Mouse (Mus musculus) midbrain, postnatal 0 days (tissue): ENCODE measurements around the gene Pkdcc. TPM values are rescaled to one million over a fixed set of nuclear protein-coding genes. Genes with fewer than 3 reads are reported as not detected.

Experiments
- ATAC-seq: fragments of 200-750 bp; cut with Nextera tagmentation; 2 replicates; pipeline ENCODE4 v1.8.0; 2017; ENCODE audit warnings: moderate number of reproducible peaks, mild to moderate bottlenecking, moderate TSS enrichment, moderate library complexity; ENCODE audit not compliant: low FRiP score
- DNase-seq: peaks from one replicate; pipeline ENCODE4 v3.0.0-alpha.2; 2015; ENCODE audit warnings: low spot score
- H3K27ac ChIP-seq: fragments of 300-500 bp; sonication (generic); 2 replicates; pipeline ENCODE4 v1.5.1; 2014; ENCODE audit warnings: low read depth, mild to moderate bottlenecking, low read length, mixed read lengths
- H3K27me3 ChIP-seq: fragments of 300-500 bp; sonication (generic); 2 replicates; pipeline ENCODE4 v1.6.1; 2014; ENCODE audit warnings: low read length, control low read depth, mixed read lengths; ENCODE audit not compliant: insufficient read depth
- H3K36me3 ChIP-seq: fragments of 300-500 bp; sonication (generic); 2 replicates; pipeline ENCODE4 v1.6.1; 2014; ENCODE audit warnings: low read length, control low read depth, mixed read lengths; ENCODE audit not compliant: insufficient read depth
- H3K4me1 ChIP-seq: fragments of 300-500 bp; sonication (generic); 2 replicates; pipeline ENCODE4 v1.6.1; 2014; ENCODE audit warnings: mild to moderate bottlenecking, control low read depth, antibody characterized with exemption, low read length, mixed read lengths; ENCODE audit not compliant: insufficient read depth
- H3K4me2 ChIP-seq: fragments of 300-500 bp; sonication (generic); 2 replicates; pipeline ENCODE4 v1.6.1; 2014; ENCODE audit warnings: low read depth, mild to moderate bottlenecking, low read length, mixed read lengths; ENCODE audit not compliant: poor library complexity, severe bottlenecking
- H3K4me3 ChIP-seq: fragments of 300-500 bp; sonication (generic); 2 replicates; pipeline ENCODE4 v1.5.1; 2014; ENCODE audit warnings: low read depth, mild to moderate bottlenecking, low read length, moderate library complexity
- H3K9ac ChIP-seq: fragments of 300-500 bp; sonication (generic); replicated peaks from 2 replicates; pipeline ENCODE4 v1.6.1; 2014; ENCODE audit warnings: mild to moderate bottlenecking, low read length, moderate library complexity, mixed read lengths; ENCODE audit not compliant: poor library complexity, severe bottlenecking
- H3K9me3 ChIP-seq: fragments of 300-500 bp; sonication (generic); 2 replicates; pipeline ENCODE4 v1.6.1; 2016; ENCODE audit warnings: low read length, control low read depth
- CTCF ChIP-seq: IDR thresholded peaks from 2 replicates; pipeline ENCODE4 v1.5.1; 2016; ENCODE audit warnings: antibody characterized with exemption, mild to moderate bottlenecking
- WGBS: fragments of 180-500 bp; shearing (Covaris S2); extraction: QIAGEN DNeasy Blood & Tissue Kit; methylation state at CpG from one replicate; pipeline ENCODE4 v1.1.7; 2014; 5-methylcytosine and 5-hydroxymethylcytosine counted together
- polyA plus RNA-seq: library from polyadenylated mRNA; unstranded; fragments of >200 nt; fragmentation: Nextera tagmentation; extraction: Ambion mirVana; gene quantifications from 2 replicates; pipeline ENCODE4 v1.2.1, GENCODE M21; 2015
- total RNA-seq: library from RNA; depleted of rRNA; stranded (reverse); fragments of >200 nt; gene quantifications from 2 replicates; pipeline ENCODE4 v1.2.3, GENCODE M21; 2014

Gene Pkdcc
- total and polyA plus RNA-seq, 2 experiments from 2014 or later: 2.1 to 33.7 TPM

DNA sequence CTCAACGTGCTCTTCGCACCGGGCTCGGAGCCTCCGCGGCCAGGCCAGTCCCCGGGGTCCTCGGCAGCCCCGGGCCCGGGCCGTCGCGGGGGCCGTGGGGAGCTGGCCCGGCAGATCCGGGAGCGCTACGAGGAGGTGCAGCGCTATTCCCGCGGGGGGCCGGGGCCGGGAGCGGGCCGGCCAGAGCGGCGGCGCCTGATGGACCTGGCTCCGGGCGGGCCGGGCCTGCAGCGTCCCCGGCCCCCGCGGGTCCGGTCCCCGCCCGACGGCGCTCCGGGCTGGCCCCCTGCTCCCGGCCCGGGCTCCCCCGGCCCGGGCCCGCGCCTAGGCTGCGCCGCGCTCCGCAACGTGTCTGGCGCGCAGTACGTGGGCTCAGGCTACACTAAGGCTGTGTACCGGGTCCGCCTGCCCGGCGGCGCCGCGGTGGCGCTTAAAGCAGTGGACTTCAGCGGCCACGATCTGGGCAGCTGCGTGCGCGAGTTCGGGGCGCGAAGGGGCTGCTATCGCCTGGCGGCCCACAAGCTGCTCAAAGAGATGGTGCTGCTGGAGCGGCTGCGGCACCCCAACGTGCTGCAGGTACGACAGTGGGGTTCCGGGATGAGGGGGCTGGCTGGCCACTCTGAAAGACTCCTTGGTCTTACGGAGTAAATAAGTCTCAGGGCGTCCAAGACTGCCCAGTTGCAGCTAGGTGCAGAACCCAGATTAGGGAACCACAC is 595 bp downstream of the Pkdcc start:
- peaks cover 12% of the 10 kb centered on the region; the same call in 1 of the 2 replicates for H3K4me1 ChIP-seq
- peak; percentile 53 for DNase-seq
- peak overlapping the region; percentile 96 for H3K4me2 ChIP-seq
- H3K27me3 ChIP-seq: peaks cover 33% of the 10 kb centered on the region
- H3K36me3 ChIP-seq: no peaks in the 10 kb centered on the region; the same call in 1 of the 2 replicates
- peak overlapping the region; percentile 91 for H3K9ac ChIP-seq
- peak overlapping the region; percentile 70 for H3K27ac ChIP-seq
- no peak for TF ChIP-seq CTCF
- peak overlapping the region; percentile 74 for H3K4me3 ChIP-seq
- ATAC-seq: peak; percentile 59
- WGBS: under 1% methylated on average over 50 of the region's 80 CpGs
- no peaks in the 10 kb centered on the region for H3K9me3 ChIP-seq

DNA sequence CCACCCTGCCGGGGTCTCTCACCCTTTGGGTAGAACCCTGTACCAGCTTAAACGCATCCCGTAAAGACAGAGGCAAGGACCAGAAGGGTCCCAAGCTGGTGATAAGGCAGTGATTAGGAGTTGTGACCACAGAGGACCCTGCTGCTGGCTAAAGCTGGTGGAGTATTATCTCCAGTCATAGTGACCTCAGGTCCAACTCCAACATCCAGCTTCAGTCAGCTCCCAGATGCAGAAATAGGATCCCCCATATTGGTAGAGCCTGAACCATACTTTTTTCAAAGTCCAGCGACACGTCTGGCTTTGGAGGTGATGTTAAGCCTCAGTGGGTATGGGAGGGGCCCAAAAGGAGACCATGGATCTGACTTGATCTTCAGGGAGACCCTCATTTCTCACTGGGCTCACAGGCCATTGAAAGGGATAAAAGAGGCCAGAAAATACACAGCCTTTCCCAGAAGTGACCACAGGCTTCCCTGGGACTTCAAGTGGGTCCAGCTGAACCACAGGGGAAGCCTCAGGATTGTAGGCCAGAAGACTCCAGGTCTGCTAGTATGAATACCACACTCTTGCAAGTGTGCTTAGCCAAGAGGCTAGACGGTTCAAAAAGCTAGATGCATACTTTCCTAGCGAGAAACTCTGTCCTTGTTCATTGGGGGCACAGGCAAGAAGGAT is 1.3 kb downstream of the Pkdcc start:
- peak overlapping the region; percentile 91 for H3K9ac ChIP-seq
- H3K9me3 ChIP-seq: no peaks in the 10 kb centered on the region
- no peaks in the 10 kb centered on the region; the same call in 1 of the 2 replicates for H3K36me3 ChIP-seq
- H3K4me2 ChIP-seq: peak overlapping the region; percentile 96
- H3K27me3 ChIP-seq: peaks cover 35% of the 10 kb centered on the region
- peak overlapping the region; percentile 74 for H3K4me3 ChIP-seq
- DNase-seq (no peak), ATAC-seq (no peak)
- peaks cover 12% of the 10 kb centered on the region; the same call in 1 of the 2 replicates for H3K4me1 ChIP-seq
- no peak overlapping the region for H3K27ac ChIP-seq
- WGBS: 30% methylated on average over 7 of the region's 7 CpGs
- no peak for TF ChIP-seq CTCF

GRCm38 (mm10) chr17:83218189-83218588 is 3.1 kb downstream of the Pkdcc start:
- Histone ChIP-seq H3K4me3 (no peak overlapping the region), H3K27ac (no peak overlapping the region), H3K9ac (no peak overlapping the region), H3K36me3 (peaks cover 12% of the 10 kb centered on the region; the same call in 1 of the 2 replicates), H3K4me1 (peaks cover 12% of the 10 kb centered on the region; the same call in 1 of the 2 replicates), H3K9me3 (no peaks in the 10 kb centered on the region), H3K27me3 (peaks cover 50% of the 10 kb centered on the region), H3K4me2 (peak overlapping the region; percentile 96; the same call in 1 of the 2 replicates)
- no peak for TF ChIP-seq CTCF
- ATAC-seq (no peak), DNase-seq (no peak)
- WGBS: 33% methylated on average over 2 of the region's 2 CpGs

- H3K4me3 ChIP-seq: no peak overlapping the region
- H3K36me3 ChIP-seq: peaks cover 12% of the 10 kb centered on the region; the same call in 1 of the 2 replicates
- H3K9ac ChIP-seq: no peak overlapping the region
- WGBS: 76% methylated on average over 6 of the region's 6 CpGs
- DNase-seq (no peak), ATAC-seq (no peak)
- H3K4me1 ChIP-seq: peaks cover 12% of the 10 kb centered on the region; the same call in 1 of the 2 replicates
- no peak for TF ChIP-seq CTCF
- no peak overlapping the region for H3K4me2 ChIP-seq
- H3K9me3 ChIP-seq: no peaks in the 10 kb centered on the region
- H3K27me3 ChIP-seq: peaks cover 56% of the 10 kb centered on the region
- no peak overlapping the region for H3K27ac ChIP-seq
Observed at GRCm38 (mm10) chr17:83218722-83219121, 3.6 kb downstream of the Pkdcc start.

DNA sequence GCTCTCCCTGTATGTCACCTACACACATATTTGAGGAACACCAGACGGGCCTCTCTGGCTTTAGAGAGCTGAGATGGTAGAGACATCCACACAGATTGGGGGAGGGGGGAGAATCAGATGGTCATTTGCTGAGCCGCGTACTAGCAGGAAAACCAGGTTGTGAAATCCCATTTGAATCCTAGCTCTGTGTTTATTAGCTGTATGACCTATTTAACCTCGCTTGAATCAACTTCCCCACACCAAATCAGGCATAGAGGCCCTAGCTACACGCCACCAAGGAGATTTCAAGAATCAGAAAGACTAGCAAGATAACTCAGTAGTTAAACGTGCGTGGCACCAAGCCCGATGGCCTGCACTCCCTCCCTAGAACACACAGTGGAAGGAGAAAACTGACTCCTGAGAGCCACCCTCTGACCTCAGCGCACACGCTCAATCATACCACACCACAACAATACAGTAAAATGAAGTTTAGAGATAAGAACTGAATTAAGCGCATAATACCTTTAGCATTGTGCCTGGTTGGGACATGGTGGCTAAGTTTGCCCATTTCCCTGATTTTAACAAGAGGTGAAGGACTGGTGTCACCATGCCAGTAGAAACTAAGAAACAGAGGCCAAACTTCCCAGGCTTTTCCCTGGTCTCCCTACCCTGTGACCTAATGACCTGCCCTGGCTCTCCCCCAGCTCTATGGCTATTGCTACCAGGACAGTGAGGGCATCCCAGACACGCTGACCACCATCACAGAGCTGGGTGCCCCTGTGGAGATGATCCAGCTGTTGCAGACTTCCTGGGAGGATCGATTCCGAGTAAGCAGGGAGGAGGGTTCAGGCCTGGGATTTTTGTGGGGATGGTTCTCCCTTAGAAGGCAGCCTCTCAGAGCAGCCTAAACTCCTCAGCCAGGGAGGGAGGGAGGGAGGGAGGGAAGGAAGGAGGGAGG is 4.5 kb downstream of the Pkdcc start:
- H3K4me1 ChIP-seq: peaks cover 12% of the 10 kb centered on the region; the same call in 1 of the 2 replicates
- H3K27ac ChIP-seq: no peak overlapping the region
- DNase-seq (no peak), ATAC-seq (no peak)
- no peak overlapping the region for H3K9ac ChIP-seq
- H3K4me3 ChIP-seq: no peak overlapping the region
- peaks cover 56% of the 10 kb centered on the region for H3K27me3 ChIP-seq
- H3K36me3 ChIP-seq: peaks cover 17% of the 10 kb centered on the region; the same call in 1 of the 2 replicates
- 65% methylated on average over 14 of the region's 14 CpGs for WGBS
- no peak overlapping the region for H3K4me2 ChIP-seq
- no peak for TF ChIP-seq CTCF
- H3K9me3 ChIP-seq: no peaks in the 10 kb centered on the region
